Mouse (Mus musculus) right cerebral cortex, postnatal 10 days (tissue): ENCODE data around the gene Brd7.

ENCODE experiments used
- DNase-seq, 2 experiments: peaks; one replicate each; pipeline ENCODE4 v3.0.0; 2021; ENCODE audit warnings: low spot score in 2 of 2

The Brd7 gene

DNA sequence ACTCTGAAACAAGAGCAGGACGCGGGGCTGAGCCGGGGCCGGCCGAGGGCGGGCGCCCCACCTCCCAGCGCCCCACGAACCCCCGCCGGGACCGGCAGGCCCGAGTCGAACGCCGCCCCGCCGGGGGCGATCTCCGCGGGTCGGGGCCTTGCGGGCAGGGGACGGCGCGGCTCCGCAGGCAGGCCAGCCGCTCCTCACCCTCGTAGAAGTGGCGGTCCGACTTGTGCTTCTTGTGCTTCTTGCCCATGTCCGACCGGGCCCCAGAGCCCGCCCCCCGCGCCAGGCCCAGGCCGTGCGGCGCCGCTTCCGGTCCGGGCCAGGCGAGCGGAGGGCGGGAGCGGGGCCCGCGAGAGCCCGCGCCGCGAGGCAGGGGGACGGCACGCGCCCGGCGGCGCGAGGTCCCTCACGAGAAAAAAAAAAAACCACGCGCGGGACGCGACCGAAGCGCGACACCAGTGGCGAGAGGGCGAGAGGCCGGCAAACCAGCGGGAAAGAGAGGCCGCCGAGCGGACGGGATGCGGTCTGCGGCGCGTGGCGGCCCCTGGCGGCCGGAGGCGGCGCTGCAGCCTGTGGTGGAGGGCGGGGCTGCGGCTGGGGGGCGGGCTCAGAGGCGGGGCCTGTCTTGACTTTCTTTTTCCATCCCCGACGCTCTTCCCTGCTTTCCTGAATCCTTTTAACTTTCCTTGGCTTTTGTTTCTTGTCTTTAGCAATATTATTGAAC is at the start of gene Brd7:
Brd7 (minus strand) TSS at position 487 of the 721 bp plus-strand sequence.
- peak; percentile 87 to 92 for DNase-seq

DNA sequence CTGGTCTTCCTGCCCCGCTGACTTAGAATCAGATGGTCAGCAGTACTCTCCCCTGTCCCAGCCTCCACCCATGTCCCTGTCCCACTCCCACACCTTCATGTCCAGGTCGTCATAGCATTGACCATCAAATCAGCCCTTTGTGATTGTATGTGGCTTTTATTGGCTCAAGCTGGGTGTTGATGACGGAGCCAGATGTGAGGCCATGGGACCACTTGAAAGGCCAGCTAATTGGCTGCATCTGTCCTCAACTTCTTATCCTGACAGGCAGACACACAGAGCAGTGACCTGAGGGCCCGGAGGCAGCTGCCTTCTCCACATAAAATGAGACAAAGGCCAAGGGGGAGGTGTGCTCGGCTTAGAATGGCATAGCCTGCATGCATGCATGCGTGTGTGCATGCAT is 49.5 kb upstream of the Brd7 start:
- no peak for DNase-seq

DNA sequence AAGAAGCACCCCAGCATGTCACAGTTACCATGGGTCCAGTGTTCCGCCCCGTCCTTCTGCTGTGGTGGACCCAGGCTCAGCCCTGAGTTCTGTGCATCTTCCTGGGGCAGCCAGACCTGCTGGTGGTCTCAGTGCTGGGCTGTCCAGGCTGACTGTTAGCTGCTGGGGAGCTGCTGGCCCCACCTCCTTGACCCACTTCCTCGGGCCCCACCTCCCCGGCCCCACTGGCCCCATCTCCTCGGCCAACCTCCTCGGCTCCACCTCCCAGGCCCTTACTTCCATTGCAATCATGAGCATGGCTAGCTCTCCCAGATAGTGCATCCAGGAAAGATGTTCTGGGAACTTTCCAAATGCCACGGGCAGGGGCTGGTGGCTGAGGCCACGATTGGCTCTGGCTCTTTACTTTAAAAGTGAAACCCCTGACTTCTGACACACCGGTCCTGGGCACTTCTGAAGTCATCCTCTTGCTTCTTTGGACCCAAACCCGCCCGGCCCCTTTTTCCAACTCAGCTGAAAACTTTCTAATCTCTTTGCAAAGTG is 47.5 kb upstream of the Brd7 start:
- DNase-seq = no peak

DNA sequence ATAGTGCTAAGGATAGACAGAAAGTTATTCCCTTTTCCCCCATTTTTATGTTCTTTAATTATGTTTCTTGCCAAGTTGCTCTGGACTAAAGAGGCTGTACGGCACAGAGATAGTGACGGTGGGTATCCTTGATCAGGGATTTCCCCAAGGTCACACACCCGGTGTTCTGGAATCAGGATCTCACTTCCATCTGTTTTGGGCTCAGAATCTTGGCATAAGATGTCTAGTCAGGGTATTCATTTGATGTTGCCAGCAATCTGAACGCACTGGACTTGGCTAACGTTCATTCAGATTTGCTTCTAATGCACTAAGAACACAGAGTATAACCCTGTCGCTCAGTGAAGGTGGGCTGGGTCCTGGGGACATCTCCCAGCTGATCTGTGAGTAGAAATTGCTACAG is 45.7 kb upstream of the Brd7 start:
- no peak for DNase-seq

DNA sequence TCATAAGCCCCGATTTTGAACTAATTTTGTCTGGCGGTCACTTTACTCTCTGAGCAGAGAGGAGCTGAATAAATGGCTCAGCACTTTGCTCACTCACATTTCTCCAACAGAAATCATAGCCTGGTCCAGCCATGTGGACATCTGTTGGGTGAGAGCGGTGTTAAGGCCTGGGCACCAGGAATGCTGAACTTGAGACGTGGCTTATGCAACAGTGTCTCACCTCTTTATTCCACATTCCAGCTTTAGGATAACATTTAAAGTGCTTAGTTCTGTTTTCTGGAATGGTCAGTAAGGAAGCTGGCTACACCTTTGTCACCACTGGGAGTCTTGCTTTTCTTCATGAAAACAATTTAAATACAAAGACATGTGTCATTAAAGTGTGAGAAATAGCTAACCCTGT is 36.1 kb upstream of the Brd7 start:
- DNase-seq = no peak

DNA sequence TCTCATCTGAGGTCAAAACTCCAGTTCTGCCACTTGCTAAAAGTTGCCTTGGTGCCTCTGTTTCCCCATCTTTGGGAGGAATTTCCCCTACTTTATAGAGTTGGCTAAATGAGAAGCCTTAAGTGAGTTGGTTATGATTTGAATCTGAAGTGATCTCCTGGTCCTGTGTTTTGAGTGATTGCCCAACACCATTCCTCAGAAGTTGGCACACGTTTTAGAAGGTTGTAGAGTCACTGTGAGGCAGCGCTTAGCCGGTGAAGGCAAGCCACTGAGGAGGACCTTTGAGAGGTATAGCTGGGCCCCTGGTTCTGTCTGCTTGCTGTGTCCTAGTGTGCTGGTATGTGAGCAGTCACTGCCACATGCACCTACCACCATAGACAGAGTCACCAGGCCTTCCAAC is 31.3 kb upstream of the Brd7 start:
- no peak for DNase-seq

DNA sequence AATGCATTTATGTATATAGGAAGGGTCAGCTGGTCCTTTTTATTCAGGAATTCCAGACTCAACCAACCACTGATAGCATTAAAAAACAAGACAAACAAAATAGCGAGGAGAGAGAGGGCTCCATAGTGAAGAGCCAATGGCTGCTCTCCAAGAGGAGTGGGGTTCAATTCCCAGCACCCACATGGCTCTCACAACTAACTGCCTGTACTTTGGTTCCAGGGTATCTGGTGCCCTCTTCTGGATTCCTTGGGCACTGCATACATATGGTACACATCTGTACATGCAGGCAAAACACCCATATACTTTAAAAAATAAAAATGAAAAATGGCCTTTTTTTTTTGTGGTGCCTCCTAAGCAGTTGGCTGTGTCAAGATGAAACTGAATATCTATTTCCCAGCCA is 28.8 kb upstream of the Brd7 start:
- no peak for DNase-seq

DNA sequence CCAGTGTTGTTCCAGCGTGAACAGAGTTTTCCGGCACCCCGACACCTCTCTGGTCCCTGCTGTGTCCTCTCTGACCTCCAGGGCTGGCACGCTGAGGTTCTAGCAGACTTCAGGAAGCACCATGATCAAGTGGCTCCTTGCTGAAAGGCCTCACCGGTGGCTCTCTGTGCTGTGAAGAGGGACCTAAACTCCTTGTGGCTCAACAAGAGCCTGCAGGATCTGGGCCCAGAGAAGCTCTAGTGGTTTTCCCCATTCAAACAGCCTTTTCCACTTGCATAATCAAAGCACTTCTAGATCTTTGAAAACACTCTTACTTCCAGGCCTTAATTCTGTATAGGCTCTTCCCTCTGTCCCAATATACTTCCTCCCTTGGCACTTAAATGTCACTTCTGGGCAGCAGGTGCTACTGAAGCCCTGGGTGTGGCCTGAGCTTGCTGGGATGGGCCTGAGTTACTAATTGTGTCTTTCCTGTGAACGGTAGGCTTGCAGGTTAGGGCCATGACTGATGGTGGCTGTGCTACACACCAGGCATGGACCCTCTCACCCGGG is 26.8 kb upstream of the Brd7 start:
- DNase-seq = no peak

DNA sequence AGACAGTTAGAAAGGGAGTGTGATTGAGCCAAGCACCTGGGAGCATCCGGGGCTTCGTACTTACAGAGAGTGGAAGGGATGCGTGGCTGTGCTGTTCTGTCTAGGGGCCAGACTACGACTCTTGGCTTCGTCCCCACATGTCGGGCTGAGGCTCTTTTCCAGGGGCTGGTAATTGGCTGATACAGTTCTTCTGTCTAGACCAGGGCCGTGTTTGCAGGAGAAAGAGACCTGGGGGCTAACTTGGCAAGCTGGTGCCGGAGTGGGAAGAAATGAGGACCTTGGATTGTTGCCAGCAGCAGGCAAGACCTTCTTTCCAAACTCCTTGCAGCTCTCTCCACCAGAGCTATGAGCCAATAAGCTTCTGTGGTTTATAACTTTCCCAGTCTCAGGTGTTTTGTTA is 25.9 kb upstream of the Brd7 start:
- no peak for DNase-seq

DNA sequence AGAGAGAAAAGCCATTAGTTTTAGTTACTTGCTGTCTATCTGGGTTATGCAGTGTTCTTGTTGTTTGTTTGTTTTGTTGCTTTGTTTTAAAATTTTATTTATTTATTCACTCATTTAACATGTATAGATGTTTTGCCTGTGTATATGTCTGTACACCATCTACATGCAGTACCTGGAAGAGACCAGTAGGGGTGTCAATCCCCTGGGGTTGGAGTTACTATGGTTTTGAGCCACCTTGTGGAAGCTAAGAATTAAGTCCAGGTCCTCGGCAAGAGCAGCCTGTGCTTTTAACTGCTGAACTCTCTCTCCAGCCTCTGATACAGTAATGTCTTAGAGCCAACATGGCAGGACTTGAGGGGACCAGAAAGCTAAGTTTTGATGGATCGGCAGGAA is 21.2 kb upstream of the Brd7 start:
- no peak for DNase-seq

DNA sequence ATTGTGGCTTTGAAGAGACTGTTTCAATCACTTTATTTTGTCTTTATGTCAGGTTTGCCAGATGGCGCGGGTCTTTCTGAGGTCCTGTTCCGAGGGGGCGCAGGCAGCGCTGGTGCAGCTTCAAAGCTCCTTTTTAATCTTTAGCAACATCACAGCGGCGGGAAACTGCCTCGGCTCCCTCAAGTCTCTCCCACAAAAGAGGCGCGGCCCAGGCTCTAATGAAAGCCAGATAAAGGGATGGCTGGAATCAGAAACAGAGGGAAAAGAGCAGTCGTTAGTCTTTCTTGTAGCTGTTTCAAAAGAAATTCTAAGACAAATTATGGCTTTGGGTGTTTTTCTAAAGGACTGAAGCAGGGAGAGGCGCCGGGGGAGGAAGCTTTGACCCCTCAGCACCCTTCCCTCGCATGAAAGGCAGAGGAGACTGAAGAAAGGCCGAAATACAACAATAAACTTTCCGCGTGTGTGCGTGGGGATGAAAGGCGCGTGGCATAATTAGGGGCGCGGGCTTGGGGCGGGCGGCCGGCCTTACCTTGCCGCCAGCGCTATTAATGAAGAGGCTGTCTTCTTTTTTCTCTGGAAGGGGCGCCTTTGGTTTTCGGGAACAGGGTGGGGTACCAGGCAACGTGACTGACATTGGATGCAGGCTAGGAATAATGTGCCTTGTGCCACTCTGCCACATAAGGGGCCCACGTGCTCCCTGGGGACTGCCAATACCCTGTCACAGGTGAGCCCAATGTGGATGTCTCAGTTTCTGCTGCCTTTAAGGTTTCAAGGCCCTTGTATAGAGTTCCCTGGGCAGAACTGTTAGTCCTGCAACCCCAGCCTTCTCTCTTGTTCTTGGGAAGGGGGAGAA is 20.5 kb upstream of the Brd7 start:
- no peak for DNase-seq

DNA sequence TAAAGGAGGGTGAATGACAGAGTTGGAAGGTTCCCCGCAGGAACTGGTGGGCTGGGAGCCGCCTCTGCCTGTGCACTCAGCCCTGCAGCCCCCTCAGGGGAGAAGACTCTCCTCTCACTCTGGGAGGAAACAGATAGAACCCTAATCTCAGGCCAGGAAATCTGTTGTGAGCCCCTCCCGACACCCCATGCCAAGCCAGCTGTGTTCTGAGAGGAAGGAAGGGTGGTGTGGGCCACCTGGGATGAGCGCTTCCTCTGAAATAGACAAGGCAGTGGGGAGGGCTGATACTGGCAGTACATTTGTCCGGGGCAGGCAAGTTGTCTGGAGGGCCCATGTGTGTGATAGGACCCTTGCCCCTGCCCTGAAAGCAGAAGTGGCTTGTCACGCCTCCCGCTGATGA is 18.5 kb upstream of the Brd7 start:
- DNase-seq = no peak

DNA sequence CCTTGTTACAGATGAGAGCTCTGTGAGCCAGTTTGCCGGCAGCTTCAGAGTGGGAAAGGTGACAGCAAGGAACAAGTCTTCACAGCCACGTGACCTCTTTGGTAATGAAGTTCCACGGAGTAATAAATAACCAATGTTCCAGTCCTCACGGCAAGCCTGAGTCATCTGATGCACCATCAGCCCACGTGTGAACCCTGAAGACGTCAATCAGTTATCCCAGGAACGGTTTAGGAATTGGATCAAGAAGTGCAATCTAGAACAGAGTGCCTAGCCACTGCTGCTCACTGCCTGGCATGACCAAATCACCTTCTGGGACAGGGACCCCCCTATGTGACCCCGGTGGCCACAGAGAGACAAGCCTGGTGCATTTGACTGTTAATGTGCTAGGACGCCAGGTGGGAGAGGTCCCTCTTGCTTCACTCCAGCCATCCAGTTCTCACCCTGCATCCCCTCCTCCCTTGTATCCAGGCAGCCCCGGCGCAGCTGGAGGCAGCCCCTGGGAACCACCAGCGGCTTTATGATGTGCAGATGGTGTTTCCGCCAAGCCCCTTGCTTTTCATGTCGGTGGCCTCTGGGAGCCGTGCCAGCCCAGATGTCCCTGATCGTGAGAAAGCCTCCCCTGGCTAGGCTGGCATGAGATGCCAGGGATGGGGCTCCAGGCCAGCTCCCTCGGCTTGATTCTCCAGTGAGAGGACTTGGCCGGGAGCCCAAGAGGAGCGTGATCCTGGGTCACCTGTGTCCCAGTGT is 15.0 kb upstream of the Brd7 start:
- DNase-seq = peak; percentile 86 to 90

DNA sequence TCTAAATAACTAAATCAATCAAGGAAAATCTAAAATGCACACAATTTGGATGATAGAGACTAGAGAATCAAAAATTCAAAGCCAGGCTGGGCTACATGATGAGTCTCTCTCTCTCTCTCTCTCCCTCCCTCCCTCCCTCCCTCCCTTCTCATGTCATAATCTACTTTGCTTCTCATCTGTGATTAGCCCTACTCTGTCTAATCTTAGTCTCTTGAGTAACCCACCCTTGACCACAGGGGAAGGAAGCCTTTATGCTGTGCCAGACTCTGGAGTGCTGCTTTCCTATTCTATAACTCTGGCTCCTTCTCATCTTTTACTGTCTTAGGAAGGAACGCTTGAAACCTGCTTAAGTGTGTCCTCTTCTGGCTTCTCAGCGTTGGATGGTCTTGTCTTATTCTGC is 9.5 kb upstream of the Brd7 start:
- DNase-seq = no peak

DNA sequence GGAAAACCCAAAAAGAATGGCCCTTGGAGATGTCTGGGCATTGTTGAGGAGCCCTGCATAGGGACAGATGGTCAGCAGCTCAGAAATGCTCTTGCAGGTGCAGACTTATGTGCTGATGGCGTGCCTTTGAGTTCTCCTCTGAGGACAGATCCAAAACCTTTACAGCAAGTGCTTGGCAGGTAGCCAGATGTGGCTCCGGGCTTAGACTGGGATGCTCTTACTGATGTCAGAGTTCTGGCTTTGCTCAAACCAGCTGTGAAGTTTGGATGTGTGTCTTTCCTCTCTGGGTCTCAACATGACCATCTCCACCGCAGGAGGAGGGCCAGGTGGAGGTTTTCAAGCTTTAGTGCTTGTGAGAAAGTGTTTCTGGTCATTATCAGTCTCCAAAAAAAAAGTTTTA is 7.8 kb upstream of the Brd7 start:
- no peak for DNase-seq

DNA sequence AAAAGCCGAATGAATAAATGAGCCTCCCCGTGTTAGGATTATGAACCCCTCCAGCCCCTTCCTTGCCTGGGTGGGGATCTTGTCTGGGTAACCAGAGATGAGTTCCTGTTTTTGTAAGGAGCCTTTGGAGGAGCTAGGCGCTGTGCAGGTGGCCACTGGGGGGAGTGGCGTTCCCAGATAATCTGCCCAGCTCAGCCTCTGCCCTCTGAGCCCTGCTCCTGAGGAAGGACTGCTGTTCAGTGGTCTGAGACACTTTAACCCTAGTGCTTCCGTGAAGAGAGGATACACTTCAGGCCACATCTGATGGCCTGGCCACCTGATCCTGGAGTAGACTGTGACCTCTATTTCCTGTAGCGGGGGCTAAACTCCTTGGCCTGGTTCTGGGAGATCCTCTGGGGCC is 7.2 kb upstream of the Brd7 start:
- peak in 1 of 2 experiments; percentile 42 for DNase-seq

DNA sequence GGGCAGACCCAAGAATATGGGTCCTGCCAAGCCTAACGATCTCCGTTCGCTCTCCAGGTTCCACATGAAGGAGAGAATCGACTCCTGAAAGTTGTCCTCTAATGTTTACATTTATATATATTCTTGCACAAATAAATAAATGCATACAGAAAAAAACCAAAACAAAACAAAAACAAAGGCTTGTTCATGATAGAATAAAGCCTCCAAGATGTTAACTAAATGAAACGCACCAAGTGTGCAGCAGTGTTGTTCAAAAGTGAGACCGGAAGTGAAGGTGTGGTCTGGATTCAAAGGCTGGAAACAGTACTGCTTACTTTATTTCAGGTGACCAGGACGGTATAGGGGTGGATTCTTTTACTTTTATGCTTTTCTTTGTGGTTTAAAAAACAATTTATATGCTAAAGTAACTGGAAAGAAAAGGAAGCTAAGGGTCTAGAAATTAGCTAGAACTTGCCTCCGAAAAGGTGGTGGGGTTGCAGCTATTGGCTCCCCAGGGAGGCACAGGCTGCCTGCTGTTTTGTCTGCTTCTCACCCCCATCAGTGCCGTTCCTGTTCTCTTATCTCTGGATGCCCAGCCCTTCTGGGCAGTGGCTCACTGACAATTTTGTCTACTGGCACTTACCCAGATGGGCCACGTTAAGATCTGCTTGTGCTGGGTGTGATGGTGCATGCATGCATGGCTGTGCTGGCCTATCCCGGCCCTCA is 604 bp upstream of the Brd7 start:
- DNase-seq = peak in 1 of 2 experiments; percentile 35

DNA sequence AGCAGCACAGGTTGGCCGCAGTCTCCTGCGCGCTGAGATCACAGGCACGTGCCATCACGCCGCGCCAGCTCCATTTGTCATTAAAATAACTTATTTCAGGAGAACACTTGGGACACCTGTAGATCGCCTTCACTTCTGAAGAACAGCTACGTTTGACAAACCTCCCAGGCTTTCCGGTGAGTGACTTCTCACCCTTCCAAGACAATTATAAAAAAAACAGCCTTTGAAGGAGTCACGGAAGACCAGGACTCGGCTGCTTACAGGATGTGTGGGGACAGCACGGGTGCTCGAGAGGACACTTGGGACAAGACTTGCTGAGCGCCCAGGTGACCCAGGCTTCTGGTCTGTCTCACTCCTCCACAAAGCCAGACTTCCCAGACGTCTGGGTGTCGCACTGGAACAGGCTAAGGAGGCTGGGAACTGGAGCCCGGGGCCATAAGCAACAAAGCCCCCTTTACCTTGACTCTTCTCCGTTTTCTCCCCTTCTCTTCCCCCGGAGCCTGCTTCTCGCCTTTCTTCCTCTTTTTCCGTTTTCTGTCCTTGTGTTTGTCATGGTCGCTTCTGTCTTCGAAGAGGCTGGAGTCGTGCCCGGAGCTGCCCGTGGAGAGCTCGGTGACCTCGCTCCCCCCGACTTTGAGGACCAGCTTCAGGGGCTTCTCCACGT is 818 bp downstream of the Brd7 start:
- DNase-seq = peak; percentile 37 to 53

DNA sequence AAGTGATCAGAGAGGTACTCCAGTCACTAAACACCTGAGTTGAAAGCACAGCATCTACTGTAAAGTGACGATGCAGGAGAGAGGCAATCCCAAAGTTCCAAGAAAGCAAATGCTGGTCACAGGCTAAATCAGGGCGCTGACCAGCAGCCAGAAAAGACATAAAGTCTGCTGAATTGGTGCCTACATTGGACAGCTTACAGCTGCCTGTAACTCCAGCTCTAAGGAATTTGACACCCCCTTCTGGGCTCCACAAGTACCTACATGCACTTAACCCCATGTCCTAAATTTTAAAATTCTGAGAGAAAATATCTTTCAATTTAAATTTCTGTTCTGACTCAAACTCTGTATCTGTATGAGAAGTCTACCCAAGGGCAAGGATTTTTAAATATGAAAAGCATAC is 2.0 kb downstream of the Brd7 start:
- DNase-seq = no peak

DNA sequence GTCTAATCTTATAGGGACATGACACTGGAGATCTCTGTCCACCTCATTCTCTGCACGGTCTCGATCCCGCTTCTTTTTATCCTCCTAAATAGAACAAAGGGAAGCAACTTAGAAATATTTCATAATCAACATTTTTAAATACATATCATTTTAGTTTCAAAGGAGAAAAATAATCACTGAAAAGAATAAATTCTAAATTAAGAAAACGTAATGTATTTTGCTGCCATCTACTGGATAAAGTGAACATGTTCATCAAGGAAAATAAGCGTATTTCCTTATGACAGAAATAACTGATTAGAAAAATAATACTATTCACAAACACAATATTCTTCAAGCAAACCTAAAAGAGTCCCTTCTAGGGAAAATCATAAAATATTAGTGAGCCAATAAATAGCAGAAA is 4.0 kb downstream of the Brd7 start:
- DNase-seq = no peak
